Mouse (Mus musculus): ENCODE data around the gene Eef1e1.
"Not testable (repeated sequence)": the region's sequence is repeated elsewhere in the genome, so short reads cannot be mapped to it uniquely, and the experiment has no call there.

Eef1e1 gene

GRCm38 (mm10) chr13:38658528-38659280, at the start of gene Eef1e1:
Gene Eef1e1 (minus strand): TSS chr13:38659058.
- peak; percentile 95 to 97 for DNase-seq

GRCm38 (mm10) chr13:38690845-38691244, 32.0 kb upstream of the Eef1e1 start:
- DNase-seq: no peak

- peak; percentile 46 to 63 for DNase-seq
These were observed 31.2 kb upstream of the Eef1e1 start for GRCm38 (mm10) chr13:38690028-38690427.

GRCm38 (mm10) chr13:38688761-38689160, 29.9 kb upstream of the Eef1e1 start:
- no peak for DNase-seq

GRCm38 (mm10) chr13:38672336-38672735, 13.5 kb upstream of the Eef1e1 start:
- no peak for DNase-seq

GRCm38 (mm10) chr13:38671451-38671850, 12.6 kb upstream of the Eef1e1 start:
- not testable (repeated sequence) for DNase-seq

- no peak for DNase-seq
These were observed 11.2 kb upstream of the Eef1e1 start for GRCm38 (mm10) chr13:38670051-38670450.

GRCm38 (mm10) chr13:38668514-38668913, 9.7 kb upstream of the Eef1e1 start:
- DNase-seq: peak; percentile 47 to 53

GRCm38 (mm10) chr13:38664753-38665152, 5.9 kb upstream of the Eef1e1 start:
- no peak for DNase-seq

- no peak for DNase-seq
These were observed 772 bp upstream of the Eef1e1 start for GRCm38 (mm10) chr13:38659524-38660136.

- no peak for DNase-seq
These were observed 993 bp downstream of the Eef1e1 start for GRCm38 (mm10) chr13:38657865-38658264.

- no peak for DNase-seq
These were observed 8.6 kb downstream of the Eef1e1 start for GRCm38 (mm10) chr13:38650292-38650691.

GRCm38 (mm10) chr13:38649069-38649468, 9.8 kb downstream of the Eef1e1 start:
- DNase-seq: no peak

GRCm38 (mm10) chr13:38641414-38641813, 17.4 kb downstream of the Eef1e1 start:
- DNase-seq: no peak

GRCm38 (mm10) chr13:38640961-38641360, 17.9 kb downstream of the Eef1e1 start:
- DNase-seq: no peak

GRCm38 (mm10) chr13:38638694-38639093, 20.2 kb downstream of the Eef1e1 start:
- no peak for DNase-seq

- DNase-seq: peak; percentile 98 to 99
These were observed 24.0 kb downstream of the Eef1e1 start, which contains the start of gene Bloc1s5 for GRCm38 (mm10) chr13:38634800-38635269. Gene Bloc1s5 (minus strand): TSS chr13:38635109.

GRCm38 (mm10) chr13:38634256-38634799, 24.5 kb downstream of the Eef1e1 start:
- peak in 1 of 2 experiments; percentile 44 for DNase-seq

- DNase-seq: no peak
These were observed 25.4 kb downstream of the Eef1e1 start for GRCm38 (mm10) chr13:38633287-38634000.

- no peak for DNase-seq
These were observed 26.3 kb downstream of the Eef1e1 start for GRCm38 (mm10) chr13:38632556-38632955.

GRCm38 (mm10) chr13:38626229-38626525, 32.7 kb downstream of the Eef1e1 start:
- no peak for DNase-seq

GRCm38 (mm10) chr13:38625492-38626228, 33.2 kb downstream of the Eef1e1 start:
- DNase-seq: peak; percentile 49 to 62

Data from kidney, postnatal 4 days (tissue).